11 mouse cellular contexts compared by ENCODE assay signal in genomic region chr4:89976146-89976545, GRCm38 (mm10).
"Had no signal": no experiment of that assay in that cellular context is flagged by ENCODE, and none has a peak within 500 bp of the region (broad histone marks: within the 10 kb centered on the region; RNA-seq: fewer than 3 reads in every experiment).

No protein-coding gene starts in this region.

- DNase-seq: liver, postnatal 0 days; lung, adult 2 months; lung, postnatal 14 days; lung, postnatal 36 days; right cerebral cortex, postnatal 25 days; thymus, adult 18-20 months; thymus, postnatal 14 days; thymus, postnatal 36 days had no signal

- ATAC-seq: liver, postnatal 0 days; lung, postnatal 0 days; midbrain, embryonic 13.5 days; midbrain, embryonic 15.5 days had no signal
